Mouse (Mus musculus): Measurements from ENCODE around the gene Ccdc167. TPM values are rescaled to one million over a fixed set of nuclear protein-coding genes. Genes with fewer than 3 reads are reported as not detected.

The Ccdc167 gene
- polyA plus RNA-seq, 1 experiment, result 14.5 TPM

GRCm38 (mm10) chr17:29694516-29694915 is 22.3 kb downstream of the Ccdc167 start:
- Histone ChIP-seq H3K27ac (ENCODE audit: insufficient read depth, low read length) (no peak overlapping the region), H3K9me3 (replicated peaks; ENCODE audit: control insufficient read depth, insufficient read depth, low read length, poor library complexity, severe bottlenecking) (no peaks in the 10 kb centered on the region), H3K4me3 (ENCODE audit: low read depth, low read length) (no peak overlapping the region), H3K4me1 (ENCODE audit: control insufficient read depth, insufficient read depth, low read length) (no peaks in the 10 kb centered on the region), H3K9ac (ENCODE audit: low read depth, poor library complexity, severe bottlenecking) (no peak overlapping the region), H3K27me3 (ENCODE audit: control insufficient read depth, insufficient read depth, low read length, poor library complexity, severe bottlenecking) (no peaks in the 10 kb centered on the region), H3K36me3 (ENCODE audit: control insufficient read depth, insufficient read depth, low read length, poor library complexity, severe bottlenecking) (peaks cover 27% of the 10 kb centered on the region)
- TF ChIP-seq CTCF (IDR thresholded peaks at IDR 0.05; ENCODE audit: low read depth, low read length) (no peak), EP300 (IDR thresholded peaks at IDR 0.05; ENCODE audit: insufficient read depth, low read depth, low read length) (no peak), POLR2A (IDR thresholded peaks at IDR 0.05; ENCODE audit: insufficient read depth, low read length) (no peak)

- H3K4me1 ChIP-seq (ENCODE audit: control insufficient read depth, insufficient read depth, low read length), result no peaks in the 10 kb centered on the region
- no peaks in the 10 kb centered on the region for H3K27me3 ChIP-seq (ENCODE audit: control insufficient read depth, insufficient read depth, low read length, poor library complexity, severe bottlenecking)
- peaks cover 24% of the 10 kb centered on the region for H3K36me3 ChIP-seq (ENCODE audit: control insufficient read depth, insufficient read depth, low read length, poor library complexity, severe bottlenecking)
- TF ChIP-seq POLR2A (IDR thresholded peaks at IDR 0.05; ENCODE audit: insufficient read depth, low read length) (no peak), EP300 (IDR thresholded peaks at IDR 0.05; ENCODE audit: insufficient read depth, low read depth, low read length) (no peak), CTCF (IDR thresholded peaks at IDR 0.05; ENCODE audit: low read depth, low read length) (no peak)
- no peak overlapping the region for H3K4me3 ChIP-seq (ENCODE audit: low read depth, low read length)
- H3K9me3 ChIP-seq (replicated peaks; ENCODE audit: control insufficient read depth, insufficient read depth, low read length, poor library complexity, severe bottlenecking), result no peaks in the 10 kb centered on the region
- H3K9ac ChIP-seq (ENCODE audit: low read depth, poor library complexity, severe bottlenecking), result no peak overlapping the region
- H3K27ac ChIP-seq (ENCODE audit: insufficient read depth, low read length), result no peak overlapping the region
Measured at GRCm38 (mm10) chr17:29693571-29693970, 23.3 kb downstream of the Ccdc167 start.

- no peak overlapping the region for H3K9ac ChIP-seq (ENCODE audit: low read depth, poor library complexity, severe bottlenecking)
- no peaks in the 10 kb centered on the region for H3K27me3 ChIP-seq (ENCODE audit: control insufficient read depth, insufficient read depth, low read length, poor library complexity, severe bottlenecking)
- H3K4me1 ChIP-seq (ENCODE audit: control insufficient read depth, insufficient read depth, low read length), result no peaks in the 10 kb centered on the region
- H3K9me3 ChIP-seq (replicated peaks; ENCODE audit: control insufficient read depth, insufficient read depth, low read length, poor library complexity, severe bottlenecking), result no peaks in the 10 kb centered on the region
- TF ChIP-seq EP300 (IDR thresholded peaks at IDR 0.05; ENCODE audit: insufficient read depth, low read depth, low read length) (no peak), CTCF (IDR thresholded peaks at IDR 0.05; ENCODE audit: low read depth, low read length) (no peak), POLR2A (IDR thresholded peaks at IDR 0.05; ENCODE audit: insufficient read depth, low read length) (no peak)
- no peak overlapping the region for H3K27ac ChIP-seq (ENCODE audit: insufficient read depth, low read length)
- peaks cover 22% of the 10 kb centered on the region for H3K36me3 ChIP-seq (ENCODE audit: control insufficient read depth, insufficient read depth, low read length, poor library complexity, severe bottlenecking)
- H3K4me3 ChIP-seq (ENCODE audit: low read depth, low read length), result no peak overlapping the region
Measured at GRCm38 (mm10) chr17:29692827-29693226, 24.0 kb downstream of the Ccdc167 start.

GRCm38 (mm10) chr17:29690257-29690656 is 26.6 kb downstream of the Ccdc167 start:
- H3K4me3 ChIP-seq (ENCODE audit: low read depth, low read length), result no peak overlapping the region
- no peak for TF ChIP-seq EP300 (IDR thresholded peaks at IDR 0.05; ENCODE audit: insufficient read depth, low read depth, low read length)
- TF ChIP-seq POLR2A (IDR thresholded peaks at IDR 0.05; ENCODE audit: insufficient read depth, low read length), result no peak
- TF ChIP-seq CTCF (IDR thresholded peaks at IDR 0.05; ENCODE audit: low read depth, low read length), result no peak
- H3K9ac ChIP-seq (ENCODE audit: low read depth, poor library complexity, severe bottlenecking), result no peak overlapping the region
- no peaks in the 10 kb centered on the region for H3K9me3 ChIP-seq (replicated peaks; ENCODE audit: control insufficient read depth, insufficient read depth, low read length, poor library complexity, severe bottlenecking)
- H3K27ac ChIP-seq (ENCODE audit: insufficient read depth, low read length), result no peak overlapping the region
- peaks cover 18% of the 10 kb centered on the region for H3K36me3 ChIP-seq (ENCODE audit: control insufficient read depth, insufficient read depth, low read length, poor library complexity, severe bottlenecking)
- no peaks in the 10 kb centered on the region for H3K4me1 ChIP-seq (ENCODE audit: control insufficient read depth, insufficient read depth, low read length)
- no peaks in the 10 kb centered on the region for H3K27me3 ChIP-seq (ENCODE audit: control insufficient read depth, insufficient read depth, low read length, poor library complexity, severe bottlenecking)

- Histone ChIP-seq H3K9me3 (replicated peaks; ENCODE audit: control insufficient read depth, insufficient read depth, low read length, poor library complexity, severe bottlenecking) (no peaks in the 10 kb centered on the region), H3K9ac (ENCODE audit: low read depth, poor library complexity, severe bottlenecking) (no peak overlapping the region), H3K36me3 (ENCODE audit: control insufficient read depth, insufficient read depth, low read length, poor library complexity, severe bottlenecking) (peaks cover 17% of the 10 kb centered on the region), H3K4me1 (ENCODE audit: control insufficient read depth, insufficient read depth, low read length) (no peaks in the 10 kb centered on the region), H3K4me3 (ENCODE audit: low read depth, low read length) (no peak overlapping the region), H3K27ac (ENCODE audit: insufficient read depth, low read length) (no peak overlapping the region), H3K27me3 (ENCODE audit: control insufficient read depth, insufficient read depth, low read length, poor library complexity, severe bottlenecking) (no peaks in the 10 kb centered on the region)
- no peak for TF ChIP-seq EP300 (IDR thresholded peaks at IDR 0.05; ENCODE audit: insufficient read depth, low read depth, low read length)
- TF ChIP-seq CTCF (IDR thresholded peaks at IDR 0.05; ENCODE audit: low read depth, low read length), result no peak
- no peak for TF ChIP-seq POLR2A (IDR thresholded peaks at IDR 0.05; ENCODE audit: insufficient read depth, low read length)
Measured at GRCm38 (mm10) chr17:29688610-29689009, 28.2 kb downstream of the Ccdc167 start.

- Histone ChIP-seq H3K4me3 (ENCODE audit: low read depth, low read length) (no peak overlapping the region), H3K4me1 (ENCODE audit: control insufficient read depth, insufficient read depth, low read length) (no peaks in the 10 kb centered on the region), H3K36me3 (ENCODE audit: control insufficient read depth, insufficient read depth, low read length, poor library complexity, severe bottlenecking) (peaks cover 24% of the 10 kb centered on the region), H3K9me3 (replicated peaks; ENCODE audit: control insufficient read depth, insufficient read depth, low read length, poor library complexity, severe bottlenecking) (no peaks in the 10 kb centered on the region), H3K9ac (ENCODE audit: low read depth, poor library complexity, severe bottlenecking) (no peak overlapping the region), H3K27me3 (ENCODE audit: control insufficient read depth, insufficient read depth, low read length, poor library complexity, severe bottlenecking) (no peaks in the 10 kb centered on the region), H3K27ac (ENCODE audit: insufficient read depth, low read length) (no peak overlapping the region)
- no peak for TF ChIP-seq EP300 (IDR thresholded peaks at IDR 0.05; ENCODE audit: insufficient read depth, low read depth, low read length)
- TF ChIP-seq CTCF (IDR thresholded peaks at IDR 0.05; ENCODE audit: low read depth, low read length), result no peak
Measured at GRCm38 (mm10) chr17:29687373-29687772, 29.5 kb downstream of the Ccdc167 start.

Measured in ES-Bruce4 (cell line).